Mouse (Mus musculus): ENCODE measurements around the gene Slc12a9.

Gene Slc12a9

GRCm38 (mm10) chr5:137307071-137307912, 26.1 kb downstream of the Slc12a9 start, which contains the start of gene Srrt:
Gene Srrt, minus strand, starts transcription at chr5:137307674.
- DNase-seq = peak; percentile 91

- DNase-seq = no peak
These were observed 26.9 kb downstream of the Slc12a9 start for GRCm38 (mm10) chr5:137306439-137307005.

GRCm38 (mm10) chr5:137305822-137306221, 27.6 kb downstream of the Slc12a9 start:
- DNase-seq = no peak

- DNase-seq = no peak
These were observed 28.6 kb downstream of the Slc12a9 start for GRCm38 (mm10) chr5:137304816-137305215.

GRCm38 (mm10) chr5:137304165-137304564, 29.2 kb downstream of the Slc12a9 start:
- DNase-seq = no peak

GRCm38 (mm10) chr5:137303609-137304008, 29.8 kb downstream of the Slc12a9 start:
- DNase-seq = no peak

GRCm38 (mm10) chr5:137301253-137301652, 32.1 kb downstream of the Slc12a9 start:
- no peak for DNase-seq

- DNase-seq = no peak
These were observed 34.2 kb downstream of the Slc12a9 start for GRCm38 (mm10) chr5:137299240-137299639.

GRCm38 (mm10) chr5:137297126-137297525, 36.3 kb downstream of the Slc12a9 start:
- DNase-seq = no peak

GRCm38 (mm10) chr5:137295712-137296111, 37.7 kb downstream of the Slc12a9 start:
- no peak for DNase-seq

- DNase-seq = no peak
These were observed 38.1 kb downstream of the Slc12a9 start for GRCm38 (mm10) chr5:137295296-137295695.

- no peak for DNase-seq
These were observed 38.7 kb downstream of the Slc12a9 start for GRCm38 (mm10) chr5:137294744-137295093.

- peak; percentile 95 for DNase-seq
These were observed 39.3 kb downstream of the Slc12a9 start, which contains the start of gene Ufsp1 for GRCm38 (mm10) chr5:137293839-137294743. Gene Ufsp1, plus strand, starts transcription at chr5:137294629.

- peak; percentile 81 for DNase-seq
These were observed 40.1 kb downstream of the Slc12a9 start for GRCm38 (mm10) chr5:137293282-137293681.

GRCm38 (mm10) chr5:137291381-137291926, 41.9 kb downstream of the Slc12a9 start:
- no peak for DNase-seq

GRCm38 (mm10) chr5:137290677-137291076, 42.7 kb downstream of the Slc12a9 start:
- peak; percentile 44 for DNase-seq

- no peak for DNase-seq
These were observed 43.6 kb downstream of the Slc12a9 start for GRCm38 (mm10) chr5:137289591-137290365.

GRCm38 (mm10) chr5:137288999-137289470, 44.4 kb downstream of the Slc12a9 start:
- DNase-seq = peak; percentile 56

GRCm38 (mm10) chr5:137287953-137288743, 45.2 kb downstream of the Slc12a9 start:
- DNase-seq = peak; percentile 70

- DNase-seq = peak; percentile 79
These were observed 46.1 kb downstream of the Slc12a9 start, which contains the start of gene Ache for GRCm38 (mm10) chr5:137287032-137287952. Gene Ache, plus strand, starts transcription at chr5:137287519.
